Mouse (Mus musculus) embryonic facial prominence, embryonic 11.5 days (tissue): ENCODE measurements around the gene Sipa1l2. TPM values are rescaled to one million over a fixed set of nuclear protein-coding genes. Genes with fewer than 3 reads are reported as not detected.

Experiments
- ATAC-seq: fragments of 200-750 bp; cut with Nextera tagmentation; replicated peaks from 2 replicates; pipeline ENCODE4 v1.8.0; 2017; ENCODE audit warnings: low read depth; ENCODE audit not compliant: insufficient number of reproducible peaks, low FRiP score, low TSS enrichment
- DNase-seq: peaks from one replicate; pipeline ENCODE4 v3.0.0-alpha.2; 2015; ENCODE audit warnings: low spot score
- H3K27ac ChIP-seq: fragments of 300-500 bp; sonication (generic); replicated peaks from 2 replicates; pipeline ENCODE4 v1.5.1; 2014; ENCODE audit warnings: mild to moderate bottlenecking, low read depth, low read length, control low read depth
- H3K27me3 ChIP-seq: fragments of 300-500 bp; sonication (generic); 2 replicates; pipeline ENCODE4 v1.6.1; 2014; ENCODE audit warnings: mild to moderate bottlenecking, low read length, moderate library complexity, mixed read lengths; ENCODE audit not compliant: control insufficient read depth, insufficient read depth
- H3K36me3 ChIP-seq: fragments of 300-500 bp; sonication (generic); replicated peaks from 2 replicates; pipeline ENCODE4 v1.6.1; 2014; ENCODE audit warnings: low read depth, mild to moderate bottlenecking, low read length, moderate library complexity, mixed read lengths; ENCODE audit not compliant: control insufficient read depth, insufficient read depth
- H3K4me1 ChIP-seq: fragments of 300-500 bp; sonication (generic); 2 replicates; pipeline ENCODE4 v1.6.1; 2014; ENCODE audit warnings: low read length, mixed read lengths; ENCODE audit not compliant: control insufficient read depth, insufficient read depth
- H3K4me2 ChIP-seq: fragments of 300-500 bp; sonication (generic); 2 replicates; pipeline ENCODE4 v1.6.1; 2014; ENCODE audit warnings: low read depth, mild to moderate bottlenecking, control low read depth, low read length, moderate library complexity
- H3K4me3 ChIP-seq: fragments of 300-500 bp; sonication (generic); 2 replicates; pipeline ENCODE4 v1.5.1; 2014; ENCODE audit warnings: low read depth, low read length, control low read depth
- H3K9ac ChIP-seq: fragments of 300-500 bp; sonication (generic); replicated peaks from 2 replicates; pipeline ENCODE4 v1.6.1; 2014; ENCODE audit warnings: mild to moderate bottlenecking, control low read depth, low read length
- H3K9me3 ChIP-seq: fragments of 300-500 bp; sonication (generic); replicated peaks from 2 replicates; pipeline ENCODE4 v1.6.1; 2016; ENCODE audit warnings: mild to moderate bottlenecking, low read length, inconsistent platforms, mixed read lengths; ENCODE audit not compliant: control insufficient read depth
- WGBS: fragments of 180-500 bp; shearing (Covaris S2); extraction: QIAGEN DNeasy Blood & Tissue Kit; methylation state at CpG from one replicate; pipeline ENCODE4 v1.1.7; 2014; 5-methylcytosine and 5-hydroxymethylcytosine counted together
- polyA plus RNA-seq: library from polyadenylated mRNA; unstranded; fragments of >200 nt; fragmentation: Nextera tagmentation; extraction: Ambion mirVana; gene quantifications from 2 replicates; pipeline ENCODE4 v1.2.1, GENCODE M21; 2014

The Sipa1l2 gene
- polyA plus RNA-seq, 1 experiment from 2014 or later, result 9.4 TPM

DNA sequence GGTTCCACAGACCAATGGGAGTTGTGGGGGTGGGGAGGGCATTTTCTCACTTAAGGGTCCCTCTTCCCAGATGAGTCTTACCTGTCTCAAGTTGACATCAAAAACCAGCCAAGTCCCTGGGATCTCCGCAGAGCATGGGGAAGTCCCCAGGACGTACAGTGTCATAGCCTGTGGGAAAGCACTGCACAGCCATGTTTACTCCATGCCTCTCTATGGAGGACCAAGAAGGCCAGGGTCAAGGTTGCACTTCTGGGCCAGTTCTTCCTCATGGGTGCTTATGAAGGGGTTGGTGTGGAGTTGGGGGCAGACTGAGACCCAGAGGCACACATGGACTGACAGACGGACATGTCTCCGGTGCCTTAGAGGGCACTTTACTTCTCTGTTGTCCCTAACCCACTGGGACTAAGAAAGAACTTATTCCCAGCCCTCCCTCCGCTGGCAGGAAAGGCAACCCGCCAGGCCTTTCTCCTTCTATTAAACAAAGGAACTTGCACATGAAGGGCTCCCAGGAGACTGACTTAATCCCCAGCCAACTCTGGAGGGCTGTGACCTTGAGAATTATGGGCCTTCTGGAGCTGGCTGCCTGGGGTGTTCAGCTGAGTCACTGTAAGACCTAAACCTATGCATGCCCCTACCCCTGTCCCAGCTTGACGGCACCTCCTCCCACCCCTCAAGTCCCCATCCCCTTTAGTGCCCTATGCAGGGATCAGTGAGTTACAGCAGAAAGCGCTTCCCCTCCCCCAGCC, 199.9 kb downstream of the Sipa1l2 start:
- H3K36me3 ChIP-seq, result no peaks in the 10 kb centered on the region
- no peaks in the 10 kb centered on the region for H3K27me3 ChIP-seq
- DNase-seq (no peak), ATAC-seq (no peak; the same call in 1 of the 2 replicates)
- H3K9ac ChIP-seq, result no peak overlapping the region
- H3K9me3 ChIP-seq, result no peaks in the 10 kb centered on the region
- H3K4me3 ChIP-seq, result no peak overlapping the region
- no peak overlapping the region for H3K27ac ChIP-seq
- H3K4me1 ChIP-seq, result no peaks in the 10 kb centered on the region
- no peak overlapping the region for H3K4me2 ChIP-seq
- WGBS, result 42% methylated on average over 8 of the region's 8 CpGs

- no peak for DNase-seq
- no peaks in the 10 kb centered on the region for H3K36me3 ChIP-seq
- H3K9me3 ChIP-seq, result no peaks in the 10 kb centered on the region
- no peak overlapping the region for H3K9ac ChIP-seq
- no peaks in the 10 kb centered on the region for H3K4me1 ChIP-seq
- no peak overlapping the region for H3K27ac ChIP-seq
- no peak overlapping the region for H3K4me2 ChIP-seq
- 63% methylated on average over 4 of the region's 4 CpGs for WGBS
- ATAC-seq, result no peak
- H3K27me3 ChIP-seq, result no peaks in the 10 kb centered on the region
- H3K4me3 ChIP-seq, result no peak overlapping the region
Measured at GRCm38 (mm10) chr8:125368341-125369035, 201.1 kb downstream of the Sipa1l2 start.

Other genes starting within 250 kb of the Sipa1l2 start
- 8.1 and 8.4 TPM in 2 replicates for gene Map10, start 100.0 kb upstream of the Sipa1l2 start, polyA plus RNA-seq
- gene Ntpcr, start 160.2 kb upstream of the Sipa1l2 start, polyA plus RNA-seq, result 23.8 and 24.0 TPM in 2 replicates